Mouse (Mus musculus) Patski (cell line): ENCODE results near the gene Tnfrsf14. TPM values are rescaled to one million over a fixed set of nuclear protein-coding genes. Genes with fewer than 3 reads are reported as not detected.
A peak's percentile ranks its signal among the peaks of the same experiment; 100 is the strongest.

Experiments used
- ATAC-seq: fragments of 100-300 bp; one replicate; pipeline ENCODE4 v1.8.0; 2021
- CTCF ChIA-PET: fragments of 350-600 bp; sonication (Branson Sonifier 250); formaldehyde crosslinking; loops from one replicate; lab custom pipeline; 2022; ENCODE audit warnings: inconsistent platforms; lab: Charles Lee
- POLR2A ChIA-PET: fragments of 350-600 bp; sonication (Branson Sonifier 250); formaldehyde crosslinking; loops from one replicate; lab custom pipeline; 2022; ENCODE audit warnings: antibody characterized with exemption, inconsistent platforms; lab: Charles Lee
- DNase-seq: peaks from one replicate; pipeline ENCODE4 v3.0.0-alpha.2; 2011; ENCODE audit warnings: low read depth, low spot score
- H3K27me3 ChIP-seq: fragments of 371-371 bp; one replicate; pipeline ENCODE4 v1.5.1; 2021
- CTCF ChIP-seq: fragments of 100-300 bp; IDR thresholded peaks from one replicate; pipeline ENCODE4 v1.5.1; 2021
- in situ Hi-C: fragments of 300-500 bp; cut with MboI; formaldehyde crosslinking; loops from 3 replicates; pipeline ENCODE4 v1.11.1; 2018; ENCODE audit warnings: low pct_unique_long_range_greater_than_20kb, mixed read lengths
- polyA plus RNA-seq: library from polyadenylated mRNA; unstranded; gene quantifications from one replicate; pipeline ENCODE4 v1.2.3, GENCODE M21; 2021

Tnfrsf14 gene
- polyA plus RNA-seq = 0.13 TPM

DNA sequence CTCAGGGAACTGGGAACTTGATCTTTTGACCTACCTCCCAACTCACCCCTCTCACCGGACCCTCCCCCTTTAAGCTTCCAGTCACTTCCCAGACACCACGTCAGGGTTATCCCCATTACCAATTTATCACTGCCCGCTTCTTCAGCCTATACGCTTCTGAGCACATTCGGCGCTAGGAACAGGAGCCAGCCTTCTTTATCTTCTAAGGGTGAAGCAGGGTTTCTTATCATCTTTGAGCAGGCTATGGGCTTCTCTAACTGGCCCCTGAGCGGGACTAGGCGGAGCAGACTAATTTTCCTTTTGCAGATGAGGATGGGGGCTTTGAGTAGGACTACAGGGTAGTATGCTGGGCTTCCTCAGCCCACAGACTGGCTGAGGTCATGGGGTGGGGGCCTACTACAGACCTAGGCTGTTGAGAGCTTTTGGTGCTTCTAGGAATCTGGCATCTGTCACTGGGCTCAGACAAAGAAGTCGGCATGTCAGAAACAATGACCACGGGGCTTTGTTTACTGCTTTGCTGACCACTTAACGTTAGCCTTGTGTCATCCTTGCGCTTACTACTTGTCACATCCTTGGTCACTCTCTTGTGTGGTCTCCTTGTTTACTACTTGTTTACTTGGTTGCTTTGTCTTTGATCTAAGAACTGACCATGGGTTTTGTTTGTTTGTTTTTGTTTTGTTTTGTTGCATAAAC, at the start of gene Tnfrsf14:
Gene Tnfrsf14, minus strand, starts transcription at position 169 of the 693 bp plus-strand sequence.
- DNase-seq (no peak), ATAC-seq (no peak)
- TF ChIP-seq CTCF = no peak
- in situ Hi-C loops = no loop called here
- no peaks in the 10 kb centered on the region for H3K27me3 ChIP-seq
- ChIA-PET POLR2A (no interaction called here), CTCF (interaction anchor here (1.4 kb wide), 1 partner anchor 10 kb away, joined by 3 read pairs; no protein-coding TSS in a partner anchor)

DNA sequence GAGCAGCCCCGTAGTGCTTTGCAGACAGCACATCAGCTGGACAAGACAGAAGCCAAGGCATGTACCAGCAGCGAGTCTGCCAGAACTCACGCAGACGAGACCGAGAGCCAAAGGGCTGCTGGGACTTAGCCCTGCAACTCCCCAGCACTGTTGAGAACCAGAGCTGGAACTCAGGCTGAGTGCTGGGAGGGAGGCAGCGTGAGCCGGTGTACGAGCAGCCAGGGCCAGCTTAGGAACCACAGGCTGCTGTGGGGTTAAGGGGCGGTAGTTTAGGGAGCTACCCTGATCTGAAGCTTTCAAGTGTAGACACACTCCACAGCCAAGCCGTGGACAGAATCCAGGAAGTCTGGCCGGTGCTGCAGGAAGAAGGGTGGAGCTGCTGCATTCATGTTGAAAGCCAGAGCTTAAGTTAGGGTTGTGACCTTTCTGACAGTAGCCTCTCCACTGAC, 45.8 kb upstream of the Tnfrsf14 start:
- in situ Hi-C loops = no loop called here
- ATAC-seq (no peak), DNase-seq (no peak)
- TF ChIP-seq CTCF = no peak
- CTCF ChIA-PET = interaction anchor here (1.8 kb wide), 1 partner anchor 11 kb away, joined by 4 read pairs; the partner anchor contains the start of gene Pank4
- no peaks in the 10 kb centered on the region for H3K27me3 ChIP-seq
- POLR2A ChIA-PET = no interaction called here

DNA sequence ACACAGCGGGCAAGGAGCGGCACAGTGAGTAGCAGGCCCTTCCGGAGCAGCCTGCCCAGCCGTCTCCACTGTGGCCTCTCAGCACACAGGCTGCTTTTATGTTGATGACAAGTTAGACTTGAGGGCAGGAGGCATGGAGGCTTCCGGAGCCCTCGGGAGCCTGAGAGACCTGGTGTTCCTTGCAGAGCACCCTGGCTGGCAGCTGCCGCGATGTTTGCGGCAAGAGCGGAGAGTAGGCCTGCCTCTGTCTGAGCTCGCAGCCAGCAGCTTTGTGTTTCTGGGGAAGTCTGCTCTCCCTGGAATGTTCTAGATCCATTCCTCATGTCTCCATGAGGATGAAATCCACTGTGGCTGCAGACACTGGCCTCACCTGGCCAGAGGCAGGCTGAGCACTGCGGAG, 44.2 kb upstream of the Tnfrsf14 start:
- in situ Hi-C loops = no loop called here
- ChIA-PET CTCF (interaction anchor here (1.8 kb wide), 1 partner anchor 9 kb away, joined by 4 read pairs; the partner anchor contains the start of gene Pank4), POLR2A (interaction anchor here (0.6 kb wide), 1 partner anchor 35 kb away, joined by 3 read pairs; no protein-coding TSS in a partner anchor)
- ATAC-seq = no peak
- no peak for DNase-seq
- no peak for TF ChIP-seq CTCF
- H3K27me3 ChIP-seq = no peaks in the 10 kb centered on the region

DNA sequence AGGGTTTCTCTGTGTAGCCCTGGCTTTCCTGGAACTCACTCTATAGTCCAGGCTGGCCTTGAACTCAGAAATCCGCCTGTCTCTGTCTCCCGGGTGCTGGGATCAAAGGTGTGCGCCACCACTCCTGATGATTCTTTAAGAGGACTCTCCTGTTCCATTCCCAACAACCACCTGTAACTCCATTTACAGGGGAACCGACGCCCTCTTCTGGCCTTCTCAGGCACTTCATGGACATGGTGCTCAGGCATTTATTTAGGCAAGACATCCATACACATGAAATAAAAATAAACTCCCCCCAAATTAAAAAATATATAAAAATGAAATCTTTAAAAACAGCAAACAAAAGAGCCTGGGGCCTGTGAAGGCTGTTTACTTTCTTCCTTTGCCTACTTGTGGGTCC, 38.8 kb upstream of the Tnfrsf14 start:
- POLR2A ChIA-PET = no interaction called here
- peaks cover 4% of the 10 kb centered on the region for H3K27me3 ChIP-seq
- no peak for ATAC-seq
- CTCF ChIA-PET = no interaction called here
- DNase-seq = no peak
- TF ChIP-seq CTCF = no peak
- in situ Hi-C loops = loop anchor here (5.0 kb wide), 1 partner anchor 100 kb away; the partner anchor contains the start of gene Pex10

DNA sequence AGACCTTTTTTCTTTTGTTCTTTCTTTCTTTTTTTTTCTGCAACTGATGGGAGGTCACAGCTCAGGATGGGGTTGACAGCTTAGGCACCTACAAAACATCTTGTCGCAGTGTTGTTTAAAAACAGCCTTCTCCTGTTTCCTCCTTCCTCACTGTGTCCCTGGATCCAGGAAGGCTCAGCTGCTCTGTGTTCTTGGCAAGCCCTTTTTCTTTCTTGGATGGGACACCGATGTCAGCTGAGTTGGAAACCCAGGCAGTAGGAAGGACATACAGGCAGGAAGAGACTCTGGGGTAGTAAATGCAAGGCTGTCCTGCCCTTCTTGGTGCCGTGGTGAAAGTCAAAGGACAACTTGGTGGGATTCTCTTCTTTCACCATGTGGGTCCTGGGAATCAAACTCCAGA, 37.5 kb upstream of the Tnfrsf14 start:
- ATAC-seq (no peak), DNase-seq (no peak)
- TF ChIP-seq CTCF = no peak
- ChIA-PET POLR2A (no interaction called here), CTCF (interaction anchor here (1.2 to 1.6 kb wide), 2 partner anchors 14 to 20 kb away, joined by 3 to 4 read pairs; no protein-coding TSS in a partner anchor)
- in situ Hi-C loops = loop anchor here (5.0 kb wide), 1 partner anchor 101 kb away; the partner anchor contains the start of gene Pex10
- H3K27me3 ChIP-seq = peaks cover 15% of the 10 kb centered on the region

DNA sequence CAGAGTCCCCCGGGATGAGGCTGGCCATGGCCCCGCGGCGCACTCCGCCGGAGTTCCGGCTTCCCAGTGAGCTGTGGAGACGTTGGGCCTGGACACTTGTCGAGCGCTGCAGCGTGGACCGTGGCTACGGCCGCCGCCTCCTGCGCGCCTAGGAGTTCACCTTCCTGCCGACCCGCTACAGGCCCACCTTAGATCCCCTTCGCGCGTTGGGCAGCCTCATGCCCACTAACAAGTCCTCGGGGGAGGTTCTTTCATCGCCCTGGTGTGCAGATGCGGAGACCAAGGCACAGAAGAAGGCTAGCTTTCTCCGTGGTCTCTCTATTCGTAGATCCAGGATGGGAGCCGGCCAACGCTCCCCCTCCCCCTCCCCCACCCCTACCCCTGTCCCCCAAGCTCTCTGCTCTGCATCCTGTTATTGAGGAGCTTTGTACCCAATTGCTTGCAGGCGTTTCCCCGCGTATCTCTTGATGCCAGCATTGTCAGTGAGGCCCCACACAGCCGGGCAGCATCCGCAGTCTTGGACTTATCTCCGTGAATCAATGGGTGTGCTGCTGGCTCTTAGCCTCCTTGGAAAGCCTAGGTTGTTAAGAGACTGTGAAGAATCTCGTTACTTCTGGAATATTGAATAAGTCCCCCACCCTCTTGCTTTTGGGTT, 36.3 kb upstream of the Tnfrsf14 start:
- TF ChIP-seq CTCF = no peak
- no peak for DNase-seq
- POLR2A ChIA-PET = interaction anchor here (1.5 kb wide), 1 partner anchor 28 kb away, joined by 3 read pairs; no protein-coding TSS in a partner anchor
- CTCF ChIA-PET = interaction anchor here (1.2 to 1.6 kb wide), 2 partner anchors 12 to 21 kb away, joined by 3 to 4 read pairs; no protein-coding TSS in a partner anchor
- peaks cover 26% of the 10 kb centered on the region for H3K27me3 ChIP-seq
- in situ Hi-C loops = loop anchor here (5.0 kb wide), 1 partner anchor 103 kb away; the partner anchor contains the start of gene Pex10
- ATAC-seq = peak; percentile 37

DNA sequence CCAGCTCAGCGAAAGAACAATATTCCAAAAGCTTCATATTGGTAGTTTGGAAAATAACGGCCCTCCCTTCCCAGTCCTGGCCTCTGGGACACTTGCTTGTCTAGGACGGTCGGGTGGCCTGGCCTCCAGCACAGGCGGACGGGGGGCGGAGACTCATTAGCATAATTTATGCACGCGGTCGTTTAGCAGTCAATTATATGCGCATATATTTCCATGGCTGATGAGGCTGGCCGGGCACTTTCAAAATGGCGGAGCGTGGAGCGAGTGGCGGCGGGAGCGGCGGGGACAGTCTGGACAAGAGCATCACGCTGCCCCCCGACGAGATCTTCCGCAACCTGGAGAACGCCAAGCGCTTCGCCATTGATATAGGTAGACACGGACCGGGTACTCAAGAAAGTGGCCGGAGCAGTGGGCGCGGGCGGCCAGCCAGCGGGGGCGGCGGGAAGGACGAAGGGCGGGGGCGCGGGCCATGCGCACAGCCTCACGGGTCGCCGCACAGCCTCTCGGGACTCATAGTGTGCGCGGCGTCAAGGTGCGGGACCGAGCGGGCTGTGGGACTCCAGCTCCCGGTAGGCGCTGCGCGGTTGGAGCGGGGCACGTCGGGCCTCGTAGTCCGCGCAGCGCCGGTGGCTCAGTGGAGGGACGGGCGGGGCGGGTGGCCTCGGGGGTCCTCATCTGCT, 35.7 kb upstream of the Tnfrsf14 start, which contains the start of gene Pank4:
Gene Pank4, plus strand, starts transcription at position 223 of the 680 bp plus-strand sequence.
- DNase-seq (peak; percentile 31), ATAC-seq (peak; percentile 89)
- in situ Hi-C loops = no loop called here
- peaks cover 30% of the 10 kb centered on the region for H3K27me3 ChIP-seq
- POLR2A ChIA-PET = interaction anchor here (1.5 kb wide), 1 partner anchor 27 kb away, joined by 3 read pairs; no protein-coding TSS in a partner anchor
- TF ChIP-seq CTCF = no peak
- CTCF ChIA-PET = interaction anchor here (1.5 to 1.6 kb wide), 2 partner anchors 9 to 12 kb away, joined by 3 to 4 read pairs; no protein-coding TSS in a partner anchor

DNA sequence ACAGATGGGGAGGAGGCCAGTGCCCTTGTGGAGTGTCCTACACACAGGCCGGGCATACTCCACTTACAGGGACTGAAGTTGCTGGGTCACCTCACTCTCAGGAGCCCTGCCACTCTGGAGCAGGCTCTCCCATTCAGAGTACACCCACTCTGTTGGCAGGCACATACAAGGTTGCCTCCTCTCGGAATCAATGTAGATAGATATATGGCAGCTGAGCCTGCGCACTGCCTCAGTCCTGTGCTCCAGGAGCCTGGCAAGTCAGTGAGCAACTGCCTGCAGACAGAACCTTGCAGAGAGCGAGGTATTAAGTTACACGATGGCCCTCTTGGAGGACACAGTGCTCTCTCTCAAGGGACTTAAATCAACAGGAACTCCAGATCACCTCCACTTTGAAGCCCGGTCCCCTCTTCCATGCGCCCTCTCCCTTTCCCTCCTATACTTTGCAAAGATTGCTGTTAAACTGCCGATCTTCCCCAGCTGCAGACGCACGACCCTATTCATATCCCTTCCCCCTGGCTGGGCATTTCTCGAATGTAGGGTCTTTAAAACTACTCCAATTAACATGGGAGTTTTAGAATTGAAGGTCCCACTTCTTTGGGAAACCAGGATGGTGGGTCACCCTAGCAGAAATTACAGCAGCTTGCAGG, 35.0 kb upstream of the Tnfrsf14 start:
- no peak for TF ChIP-seq CTCF
- DNase-seq (no peak), ATAC-seq (peak; percentile 2)
- CTCF ChIA-PET = interaction anchor here (1.5 kb wide), 1 partner anchor 10 kb away, joined by 4 read pairs; no protein-coding TSS in a partner anchor
- peaks cover 35% of the 10 kb centered on the region for H3K27me3 ChIP-seq
- POLR2A ChIA-PET = interaction anchor here (1.5 kb wide), 1 partner anchor 26 kb away, joined by 3 read pairs; no protein-coding TSS in a partner anchor
- in situ Hi-C loops = no loop called here

DNA sequence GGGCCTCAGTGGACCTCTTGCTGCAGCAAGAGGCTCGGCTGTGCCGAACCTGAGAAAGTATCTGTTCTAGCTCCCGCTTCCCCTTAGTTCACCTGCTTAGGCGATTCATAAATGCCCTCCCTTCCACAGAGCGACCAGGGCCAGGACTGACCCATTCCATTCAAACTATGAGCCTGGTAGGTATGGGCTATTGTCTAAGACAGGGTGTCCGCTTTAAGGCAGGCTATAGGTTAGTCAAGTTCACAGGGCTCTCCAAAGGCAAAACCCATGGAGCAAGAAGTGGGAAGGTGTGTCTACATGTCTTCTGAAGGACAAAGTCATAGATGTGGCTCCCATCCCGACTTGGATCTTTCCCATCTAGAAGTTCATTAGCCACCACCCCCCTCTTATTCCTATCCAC, 34.3 kb upstream of the Tnfrsf14 start:
- DNase-seq = no peak
- ChIA-PET CTCF (interaction anchor here (1.5 kb wide), 1 partner anchor 11 kb away, joined by 4 read pairs; no protein-coding TSS in a partner anchor), POLR2A (no interaction called here)
- H3K27me3 ChIP-seq = peaks cover 40% of the 10 kb centered on the region
- no peak for ATAC-seq
- in situ Hi-C loops = no loop called here
- TF ChIP-seq CTCF = no peak
